Mouse (Mus musculus) cerebellum, adult (tissue): Measurements from ENCODE around the gene Rbm47.

Experiments
- ATAC-seq: cut with Nextera tagmentation; 2 replicates; pipeline ENCODE4 v1.9.2; 2017; ENCODE audit warnings: mild to moderate bottlenecking, moderate library complexity, mixed read lengths; ENCODE audit not compliant: insufficient number of reproducible peaks, low FRiP score, low TSS enrichment

Gene Rbm47

GRCm38 (mm10) chr5:66090037-66090436, 82.9 kb downstream of the Rbm47 start:
- no peak for ATAC-seq

GRCm38 (mm10) chr5:66089600-66089999, 83.3 kb downstream of the Rbm47 start:
- no peak for ATAC-seq

- ATAC-seq = no peak
Measured at GRCm38 (mm10) chr5:66088902-66089295, 84.0 kb downstream of the Rbm47 start.

GRCm38 (mm10) chr5:66088247-66088901, 84.5 kb downstream of the Rbm47 start:
- no peak for ATAC-seq

- no peak for ATAC-seq
Measured at GRCm38 (mm10) chr5:66086952-66087351, 86.0 kb downstream of the Rbm47 start.

- no peak for ATAC-seq
Measured at GRCm38 (mm10) chr5:66086304-66086703, 86.6 kb downstream of the Rbm47 start.

- no peak for ATAC-seq
Measured at GRCm38 (mm10) chr5:66085478-66085877, 87.4 kb downstream of the Rbm47 start.

GRCm38 (mm10) chr5:66084541-66084940, 88.4 kb downstream of the Rbm47 start:
- ATAC-seq = no peak

- ATAC-seq = no peak
Measured at GRCm38 (mm10) chr5:66083350-66083749, 89.6 kb downstream of the Rbm47 start.

GRCm38 (mm10) chr5:66082229-66082572, 90.7 kb downstream of the Rbm47 start:
- no peak for ATAC-seq

- ATAC-seq = no peak
Measured at GRCm38 (mm10) chr5:66081443-66082228, 91.3 kb downstream of the Rbm47 start.

GRCm38 (mm10) chr5:66080529-66081220, 92.2 kb downstream of the Rbm47 start:
- no peak for ATAC-seq

- no peak for ATAC-seq
Measured at GRCm38 (mm10) chr5:66079358-66080179, 93.3 kb downstream of the Rbm47 start.

GRCm38 (mm10) chr5:66078491-66079012, 94.4 kb downstream of the Rbm47 start:
- ATAC-seq = no peak

- no peak for ATAC-seq
Measured at GRCm38 (mm10) chr5:66077416-66077815, 95.5 kb downstream of the Rbm47 start.

GRCm38 (mm10) chr5:66076685-66077301, 96.1 kb downstream of the Rbm47 start:
- ATAC-seq = no peak

GRCm38 (mm10) chr5:66075906-66076305, 97.0 kb downstream of the Rbm47 start:
- ATAC-seq = no peak

- ATAC-seq = no peak
Measured at GRCm38 (mm10) chr5:66075032-66075488, 97.9 kb downstream of the Rbm47 start.

GRCm38 (mm10) chr5:66074235-66074634, 98.7 kb downstream of the Rbm47 start:
- no peak for ATAC-seq
